Mouse (Mus musculus): ENCODE results near the gene C2cd2l. TPM values are rescaled to one million over a fixed set of nuclear protein-coding genes. Genes with fewer than 3 reads are reported as not detected.
A peak's percentile ranks its signal among the peaks of the same experiment; 100 is the strongest.

Gene C2cd2l
- total and polyA plus RNA-seq, 3 experiments = 6.3 to 35.8 (median 19.3) TPM

DNA sequence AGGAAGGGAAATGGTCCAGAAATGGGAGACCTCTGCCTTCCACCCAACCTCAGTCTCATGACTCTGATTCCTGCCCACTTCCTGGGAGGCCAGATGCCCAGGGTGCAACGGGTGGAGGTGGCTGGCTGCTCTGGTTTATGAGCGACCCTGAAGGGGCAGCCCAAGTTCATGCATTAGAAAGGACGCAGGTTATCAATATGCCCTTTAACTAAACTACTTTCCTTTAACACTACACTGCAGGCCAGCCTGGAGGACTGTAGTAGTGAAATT is 1.3 kb downstream of the C2cd2l start:
- H3K4me3 ChIP-seq (ENCODE audit: low read depth, low read length) = peak overlapping the region; percentile 89; the same call in 1 of the 2 replicates
- no peak for ATAC-seq (ENCODE audit: extremely low read depth, insufficient number of reproducible peaks, low FRiP score, poor library complexity, severe bottlenecking)
- no peak for TF ChIP-seq GATA1 (IDR thresholded peaks at IDR 0.05; ENCODE audit: borderline replicate concordance, low read length)
- TF ChIP-seq TAL1 (conservative IDR thresholded peaks at IDR 0.05; ENCODE audit: low read depth, low read length) = no peak
- TF ChIP-seq GATA2 (IDR thresholded peaks at IDR 0.05; ENCODE audit: borderline replicate concordance, low read depth, low read length) = no peak
- no peak for TF ChIP-seq CTCF (IDR thresholded peaks at IDR 0.05; ENCODE audit: low read depth, low read length)
- no peak for TF ChIP-seq POLR2AphosphoS5 (IDR thresholded peaks at IDR 0.05; ENCODE audit: insufficient replicate concordance, low read depth, low read length)
- no peaks in the 10 kb centered on the region for H3K27me3 ChIP-seq (ENCODE audit: insufficient read depth, low read length)
- peaks cover 43% of the 10 kb centered on the region for H3K4me1 ChIP-seq (ENCODE audit: insufficient read depth, low read depth, low read length)
- no peak for DNase-seq (ENCODE audit: low spot score)
- no peaks in the 10 kb centered on the region for H3K9me3 ChIP-seq (replicated peaks)
- peaks cover 41% of the 10 kb centered on the region for H3K36me3 ChIP-seq (replicated peaks)

DNA sequence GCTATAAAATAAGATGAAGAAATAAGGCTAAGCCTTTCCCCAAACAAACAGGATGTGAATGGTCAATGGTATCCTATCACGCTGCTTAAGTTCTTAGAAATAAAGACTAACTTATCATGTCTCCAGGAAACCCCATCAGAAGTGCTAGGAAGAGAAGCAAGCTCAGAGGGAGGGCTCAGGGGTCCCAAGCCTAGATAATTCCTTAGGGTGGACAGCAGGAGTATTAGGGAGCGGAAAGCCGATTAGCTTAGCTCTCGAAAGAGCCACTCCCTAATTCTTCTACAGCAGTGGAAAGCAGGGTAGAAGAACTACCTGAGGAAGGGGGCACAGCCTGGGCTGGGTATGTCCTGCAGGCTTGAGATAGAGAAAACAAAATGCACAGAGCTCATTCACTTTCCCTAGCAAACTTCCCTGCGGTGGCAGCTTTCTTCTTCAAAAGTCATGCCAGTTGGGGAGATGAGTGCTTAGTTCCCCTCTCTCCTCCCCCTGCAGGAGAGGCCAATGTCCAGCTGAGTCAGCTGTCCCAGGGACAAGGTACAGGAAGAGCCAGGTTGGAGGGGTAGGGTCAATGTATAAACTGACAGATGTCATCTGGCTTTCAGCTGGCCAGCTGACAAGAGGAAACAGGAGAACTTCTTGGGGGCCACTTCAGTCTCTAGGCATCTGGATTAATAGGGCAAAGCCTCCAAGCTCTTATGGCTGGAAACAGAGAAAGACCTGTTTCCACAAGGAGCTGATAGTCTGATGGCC is 1.8 kb downstream of the C2cd2l start:
- Histone ChIP-seq H3K4me1 (ENCODE audit: insufficient read depth, low read depth, low read length) (peaks cover 43% of the 10 kb centered on the region), H3K9me3 (replicated peaks) (no peaks in the 10 kb centered on the region), H3K27me3 (ENCODE audit: insufficient read depth, low read length) (no peaks in the 10 kb centered on the region), H3K36me3 (replicated peaks) (peaks cover 46% of the 10 kb centered on the region), H3K4me3 (ENCODE audit: low read depth, low read length) (peak overlapping the region; percentile 89; the same call in 1 of the 2 replicates)
- TF ChIP-seq TAL1 (conservative IDR thresholded peaks at IDR 0.05; ENCODE audit: low read depth, low read length) = no peak
- no peak for TF ChIP-seq CTCF (IDR thresholded peaks at IDR 0.05; ENCODE audit: low read depth, low read length)
- TF ChIP-seq GATA2 (IDR thresholded peaks at IDR 0.05; ENCODE audit: borderline replicate concordance, low read depth, low read length) = no peak
- no peak for TF ChIP-seq POLR2AphosphoS5 (IDR thresholded peaks at IDR 0.05; ENCODE audit: insufficient replicate concordance, low read depth, low read length)
- TF ChIP-seq GATA1 (IDR thresholded peaks at IDR 0.05; ENCODE audit: borderline replicate concordance, low read length) = no peak
- DNase-seq (ENCODE audit: low spot score) (no peak), ATAC-seq (ENCODE audit: extremely low read depth, insufficient number of reproducible peaks, low FRiP score, poor library complexity, severe bottlenecking) (no peak)

DNA sequence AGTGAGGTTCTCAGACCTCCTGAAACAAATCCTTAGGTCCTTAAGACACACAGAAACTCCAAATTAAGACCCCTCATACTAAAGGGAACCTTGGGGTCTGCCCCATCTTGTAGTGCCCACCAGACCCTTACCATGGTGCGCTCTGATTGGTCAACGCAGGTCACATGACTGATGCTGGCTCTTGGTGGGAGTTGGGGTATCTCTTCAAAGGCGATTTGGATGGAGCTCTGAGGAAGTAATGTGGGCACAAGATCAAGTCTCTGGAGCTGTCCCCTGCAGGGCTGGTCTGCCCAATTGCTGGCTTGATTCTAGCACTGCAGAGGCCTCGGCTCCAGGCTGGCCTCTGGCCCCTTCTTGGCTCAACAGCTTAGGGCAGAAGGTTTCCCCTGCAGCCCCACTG is 2.6 kb downstream of the C2cd2l start:
- peaks cover 54% of the 10 kb centered on the region for H3K36me3 ChIP-seq (replicated peaks)
- ATAC-seq (ENCODE audit: extremely low read depth, insufficient number of reproducible peaks, low FRiP score, poor library complexity, severe bottlenecking) = no peak
- no peak overlapping the region for H3K4me3 ChIP-seq (ENCODE audit: low read depth, low read length)

DNA sequence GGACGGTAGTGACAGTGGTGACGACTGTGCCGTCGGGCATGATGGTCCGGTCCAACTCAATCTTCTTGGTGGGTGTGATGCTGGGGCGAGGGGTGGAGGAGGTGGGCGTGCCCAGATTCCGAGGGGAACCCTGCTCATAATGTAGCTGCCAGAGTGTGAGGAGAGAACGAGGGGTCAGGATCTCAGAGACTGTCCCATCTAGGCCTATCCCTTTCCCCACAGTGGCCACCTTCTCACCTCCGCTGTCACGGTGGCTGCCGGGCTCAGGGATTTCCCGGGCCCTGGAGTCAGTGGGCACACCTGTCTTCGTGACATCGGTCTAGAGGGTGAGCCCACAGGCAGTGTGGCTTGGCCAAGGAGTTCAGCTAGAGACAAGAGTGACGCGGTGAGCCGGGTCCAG is 5.2 kb downstream of the C2cd2l start:
- H3K27me3 ChIP-seq (ENCODE audit: insufficient read depth, low read length) = no peaks in the 10 kb centered on the region
- H3K4me3 ChIP-seq (ENCODE audit: low read depth, low read length) = no peak overlapping the region
- H3K36me3 ChIP-seq (replicated peaks) = peaks cover 76% of the 10 kb centered on the region
- DNase-seq (ENCODE audit: low spot score) (no peak), ATAC-seq (ENCODE audit: extremely low read depth, insufficient number of reproducible peaks, low FRiP score, poor library complexity, severe bottlenecking) (no peak)
- H3K9me3 ChIP-seq (replicated peaks) = no peaks in the 10 kb centered on the region
- H3K4me1 ChIP-seq (ENCODE audit: insufficient read depth, low read depth, low read length) = peaks cover 29% of the 10 kb centered on the region
- TF ChIP-seq POLR2AphosphoS5 (IDR thresholded peaks at IDR 0.05; ENCODE audit: insufficient replicate concordance, low read depth, low read length) (no peak), GATA2 (IDR thresholded peaks at IDR 0.05; ENCODE audit: borderline replicate concordance, low read depth, low read length) (no peak)

More for the DNA sequence above, 2.6 kb downstream of the C2cd2l start:
- DNase-seq (ENCODE audit: low spot score) = no peak
- Histone ChIP-seq H3K4me1 (ENCODE audit: insufficient read depth, low read depth, low read length) (peaks cover 43% of the 10 kb centered on the region), H3K27me3 (ENCODE audit: insufficient read depth, low read length) (no peaks in the 10 kb centered on the region), H3K9me3 (replicated peaks) (no peaks in the 10 kb centered on the region)
- TF ChIP-seq CTCF (IDR thresholded peaks at IDR 0.05; ENCODE audit: low read depth, low read length) = no peak

DNA sequence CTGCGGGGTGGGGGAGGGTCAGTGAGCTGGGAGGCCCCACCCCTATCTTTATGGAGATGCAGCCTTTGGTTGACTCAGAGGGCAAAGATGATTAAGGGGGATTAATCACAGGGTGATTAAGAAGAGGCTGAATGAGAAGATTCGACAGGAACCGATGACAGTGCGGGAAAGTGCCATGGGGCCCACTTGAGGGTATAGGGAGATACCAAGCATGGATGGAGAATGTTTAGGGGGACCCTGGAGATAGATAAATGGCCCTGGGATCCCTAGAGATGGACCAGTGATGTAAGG is 5.9 kb downstream of the C2cd2l start:
- Histone ChIP-seq H3K27me3 (ENCODE audit: insufficient read depth, low read length) (no peaks in the 10 kb centered on the region), H3K4me3 (ENCODE audit: low read depth, low read length) (no peak overlapping the region), H3K9me3 (replicated peaks) (no peaks in the 10 kb centered on the region), H3K4me1 (ENCODE audit: insufficient read depth, low read depth, low read length) (peaks cover 24% of the 10 kb centered on the region), H3K36me3 (replicated peaks) (peaks cover 80% of the 10 kb centered on the region)
- TF ChIP-seq POLR2AphosphoS5 (IDR thresholded peaks at IDR 0.05; ENCODE audit: insufficient replicate concordance, low read depth, low read length) = no peak
- no peak for TF ChIP-seq TAL1 (conservative IDR thresholded peaks at IDR 0.05; ENCODE audit: low read depth, low read length)
- no peak for TF ChIP-seq CTCF (IDR thresholded peaks at IDR 0.05; ENCODE audit: low read depth, low read length)
- TF ChIP-seq GATA1 (IDR thresholded peaks at IDR 0.05; ENCODE audit: borderline replicate concordance, low read length) = no peak
- TF ChIP-seq GATA2 (IDR thresholded peaks at IDR 0.05; ENCODE audit: borderline replicate concordance, low read depth, low read length) = no peak
- DNase-seq (ENCODE audit: low spot score) = no peak
- no peak for ATAC-seq (ENCODE audit: extremely low read depth, insufficient number of reproducible peaks, low FRiP score, poor library complexity, severe bottlenecking)

DNA sequence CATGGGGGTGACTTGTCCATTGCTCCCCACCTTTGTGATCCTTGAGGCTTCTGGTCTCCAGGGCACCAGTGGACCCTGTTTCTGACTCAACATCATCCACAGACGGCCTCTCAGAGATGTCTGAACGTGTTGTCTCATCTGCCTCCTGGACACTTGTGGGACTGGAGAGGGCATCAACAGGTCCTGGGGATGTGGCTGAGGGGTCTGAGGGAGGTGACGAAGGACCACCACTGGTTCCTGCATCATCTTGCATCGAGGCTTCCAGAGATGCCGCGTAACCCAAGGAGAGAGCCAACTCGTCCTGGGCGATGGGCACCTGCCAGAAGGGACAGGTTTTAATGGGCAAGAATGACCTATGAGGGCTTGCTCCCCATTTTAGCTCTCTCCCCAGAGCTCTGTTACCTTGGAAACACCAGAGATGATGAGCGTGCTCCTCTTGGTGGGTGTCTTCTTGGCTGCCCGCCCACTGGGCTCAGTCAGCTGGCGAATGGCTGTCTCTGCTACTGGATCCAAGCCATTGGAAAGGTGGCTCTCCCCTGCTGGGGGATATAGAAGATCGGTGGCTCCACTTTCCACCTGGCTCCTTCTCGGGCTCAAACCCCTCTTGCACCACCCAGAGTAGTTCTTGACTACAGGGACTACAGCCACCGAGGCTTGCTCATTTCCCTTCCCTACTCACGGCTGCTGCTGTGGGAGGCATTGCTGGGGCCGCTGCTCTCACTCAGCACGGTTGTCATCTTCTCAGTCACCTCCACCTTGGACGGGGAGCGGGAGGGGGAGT is 6.4 kb downstream of the C2cd2l start:
- no peak for ATAC-seq (ENCODE audit: extremely low read depth, insufficient number of reproducible peaks, low FRiP score, poor library complexity, severe bottlenecking)
- Histone ChIP-seq H3K4me1 (ENCODE audit: insufficient read depth, low read depth, low read length) (peaks cover 18% of the 10 kb centered on the region), H3K27me3 (ENCODE audit: insufficient read depth, low read length) (no peaks in the 10 kb centered on the region), H3K4me3 (ENCODE audit: low read depth, low read length) (no peak overlapping the region), H3K36me3 (replicated peaks) (peaks cover 80% of the 10 kb centered on the region), H3K9me3 (replicated peaks) (no peaks in the 10 kb centered on the region)
- TF ChIP-seq CTCF (IDR thresholded peaks at IDR 0.05; ENCODE audit: low read depth, low read length) (no peak), POLR2AphosphoS5 (IDR thresholded peaks at IDR 0.05; ENCODE audit: insufficient replicate concordance, low read depth, low read length) (no peak), TAL1 (conservative IDR thresholded peaks at IDR 0.05; ENCODE audit: low read depth, low read length) (no peak), GATA1 (IDR thresholded peaks at IDR 0.05; ENCODE audit: borderline replicate concordance, low read length) (no peak), GATA2 (IDR thresholded peaks at IDR 0.05; ENCODE audit: borderline replicate concordance, low read depth, low read length) (no peak)
- DNase-seq (ENCODE audit: low spot score) = no peak
